Mouse (Mus musculus) midbrain, embryonic 13.5 days (tissue): ENCODE measurements around the gene Gnptg. TPM values are rescaled to one million over a fixed set of nuclear protein-coding genes. Genes with fewer than 3 reads are reported as not detected.
A peak's percentile ranks its signal among the peaks of the same experiment; 100 is the strongest.

Experiments used
- ATAC-seq: fragments of 200-750 bp; cut with Nextera tagmentation; 2 replicates; pipeline ENCODE4 v1.8.0; 2017; ENCODE audit warnings: mild to moderate bottlenecking, moderate TSS enrichment, moderate library complexity
- H3K27ac ChIP-seq: fragments of 300-500 bp; sonication (generic); 2 replicates; pipeline ENCODE4 v1.5.1; 2015; ENCODE audit warnings: inconsistent platforms, mild to moderate bottlenecking, moderate library complexity
- H3K27me3 ChIP-seq: fragments of 300-500 bp; sonication (generic); 2 replicates; pipeline ENCODE4 v1.6.1; 2015; ENCODE audit warnings: mild to moderate bottlenecking, inconsistent platforms
- H3K36me3 ChIP-seq: fragments of 300-500 bp; sonication (generic); 2 replicates; pipeline ENCODE4 v1.6.1; 2015; ENCODE audit warnings: mild to moderate bottlenecking, inconsistent platforms
- H3K4me1 ChIP-seq: fragments of 300-500 bp; sonication (generic); replicated peaks from 2 replicates; pipeline ENCODE4 v1.6.1; 2015; ENCODE audit warnings: inconsistent platforms
- H3K4me2 ChIP-seq: fragments of 300-500 bp; sonication (generic); replicated peaks from 2 replicates; pipeline ENCODE4 v1.6.1; 2015; ENCODE audit warnings: moderate library complexity, mild to moderate bottlenecking, inconsistent platforms
- H3K4me3 ChIP-seq: fragments of 300-500 bp; sonication (generic); replicated peaks from 2 replicates; pipeline ENCODE4 v1.5.1; 2015; ENCODE audit warnings: mild to moderate bottlenecking, inconsistent platforms
- H3K9ac ChIP-seq: fragments of 300-500 bp; sonication (generic); replicated peaks from 2 replicates; pipeline ENCODE4 v1.6.1; 2015; ENCODE audit warnings: mild to moderate bottlenecking, inconsistent platforms
- H3K9me3 ChIP-seq: fragments of 300-500 bp; sonication (generic); 2 replicates; pipeline ENCODE4 v1.6.1; 2016; ENCODE audit warnings: mild to moderate bottlenecking, inconsistent platforms
- WGBS: fragments of 180-500 bp; shearing (Covaris S2); methylation state at CpG from one replicate; pipeline ENCODE4 v1.1.7; 2015; 5-methylcytosine and 5-hydroxymethylcytosine counted together
- polyA plus RNA-seq: library from polyadenylated mRNA; unstranded; fragments of >200 nt; fragmentation: Nextera tagmentation; extraction: Ambion mirVana; gene quantifications from 2 replicates; pipeline ENCODE4 v1.2.1, GENCODE M21; 2015

Gnptg gene
- polyA plus RNA-seq, 1 experiment from 2014 or later, result 86.0 TPM

DNA sequence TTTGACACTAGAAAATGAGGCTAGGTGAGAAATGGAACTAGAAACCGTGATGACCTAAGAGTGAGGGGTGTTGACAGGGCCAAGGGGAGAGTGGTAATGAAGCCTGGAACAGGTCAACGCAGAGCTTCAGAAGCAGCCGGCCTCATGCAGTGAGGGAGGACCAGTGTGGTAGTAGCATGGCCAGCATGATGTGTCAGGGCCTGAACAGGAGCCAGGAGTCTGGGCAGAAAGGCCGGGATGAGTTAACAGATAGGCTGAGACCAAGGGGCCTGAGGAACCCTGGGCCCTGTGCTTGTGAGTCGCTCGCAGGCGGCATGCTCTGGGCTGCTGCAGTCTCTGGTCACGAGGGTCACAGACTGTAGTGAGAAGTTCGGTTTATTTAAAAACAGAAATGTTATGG is 21.0 kb downstream of the Gnptg start:
- H3K36me3 ChIP-seq, result peaks cover 56% of the 10 kb centered on the region
- no peak for ATAC-seq
- H3K9ac ChIP-seq, result no peak overlapping the region
- peaks cover 16% of the 10 kb centered on the region for H3K4me1 ChIP-seq
- no peaks in the 10 kb centered on the region for H3K27me3 ChIP-seq
- no peak overlapping the region for H3K27ac ChIP-seq
- no peak overlapping the region for H3K4me2 ChIP-seq
- H3K9me3 ChIP-seq, result no peaks in the 10 kb centered on the region
- 92% methylated on average over 9 of the region's 9 CpGs for WGBS
- H3K4me3 ChIP-seq, result no peak overlapping the region

DNA sequence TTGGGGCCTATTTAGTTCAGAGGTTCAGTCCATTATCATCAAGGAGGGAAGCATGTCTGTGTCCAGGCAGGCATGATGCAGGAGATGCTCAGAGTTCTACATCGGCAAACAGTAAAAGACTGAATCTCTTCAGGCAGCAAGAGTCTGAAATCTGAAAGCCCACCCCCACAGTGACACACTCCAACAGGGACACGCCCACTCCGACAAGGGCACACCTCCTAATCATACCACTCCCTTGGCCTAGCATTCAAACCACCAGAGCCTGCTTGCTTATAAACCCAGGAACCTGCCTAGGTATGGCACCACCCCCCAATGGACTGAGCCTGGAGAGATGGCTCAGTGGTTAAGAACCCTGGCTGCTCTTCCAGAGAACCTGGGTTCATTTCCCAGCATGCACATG is 24.5 kb downstream of the Gnptg start:
- no peak for ATAC-seq
- 91% methylated on average over 3 of the region's 3 CpGs for WGBS
- Histone ChIP-seq H3K4me2 (no peak overlapping the region), H3K4me1 (no peaks in the 10 kb centered on the region), H3K9me3 (no peaks in the 10 kb centered on the region), H3K4me3 (no peak overlapping the region), H3K27me3 (no peaks in the 10 kb centered on the region), H3K27ac (no peak overlapping the region), H3K9ac (no peak overlapping the region), H3K36me3 (peaks cover 85% of the 10 kb centered on the region)

DNA sequence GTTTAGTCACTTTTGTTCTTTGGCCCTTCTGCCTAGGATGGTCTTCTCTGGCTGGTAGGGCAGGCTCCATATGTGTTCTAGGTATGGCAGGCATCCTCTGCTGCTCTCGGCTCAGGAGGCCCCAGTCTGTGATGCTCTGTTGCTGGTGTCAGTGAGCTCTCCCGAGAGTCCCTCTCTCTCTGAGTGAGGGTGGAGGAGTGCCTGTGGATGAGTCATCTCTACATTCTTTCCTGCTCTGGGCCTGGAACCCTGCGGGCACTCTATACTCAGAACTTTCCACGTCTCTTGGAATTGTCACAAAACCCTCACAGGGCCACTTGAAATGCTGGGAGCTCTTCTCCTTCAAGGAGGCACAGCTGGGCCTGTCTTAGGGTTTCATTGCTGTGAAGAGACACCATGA is 28.2 kb downstream of the Gnptg start:
- H3K27ac ChIP-seq, result no peak overlapping the region
- no peaks in the 10 kb centered on the region for H3K9me3 ChIP-seq
- H3K36me3 ChIP-seq, result peaks cover 96% of the 10 kb centered on the region
- no peak overlapping the region for H3K4me3 ChIP-seq
- no peak overlapping the region for H3K9ac ChIP-seq
- no peak for ATAC-seq
- no peaks in the 10 kb centered on the region for H3K4me1 ChIP-seq
- H3K27me3 ChIP-seq, result no peaks in the 10 kb centered on the region
- 90% methylated on average over 4 of the region's 4 CpGs for WGBS
- H3K4me2 ChIP-seq, result no peak overlapping the region

DNA sequence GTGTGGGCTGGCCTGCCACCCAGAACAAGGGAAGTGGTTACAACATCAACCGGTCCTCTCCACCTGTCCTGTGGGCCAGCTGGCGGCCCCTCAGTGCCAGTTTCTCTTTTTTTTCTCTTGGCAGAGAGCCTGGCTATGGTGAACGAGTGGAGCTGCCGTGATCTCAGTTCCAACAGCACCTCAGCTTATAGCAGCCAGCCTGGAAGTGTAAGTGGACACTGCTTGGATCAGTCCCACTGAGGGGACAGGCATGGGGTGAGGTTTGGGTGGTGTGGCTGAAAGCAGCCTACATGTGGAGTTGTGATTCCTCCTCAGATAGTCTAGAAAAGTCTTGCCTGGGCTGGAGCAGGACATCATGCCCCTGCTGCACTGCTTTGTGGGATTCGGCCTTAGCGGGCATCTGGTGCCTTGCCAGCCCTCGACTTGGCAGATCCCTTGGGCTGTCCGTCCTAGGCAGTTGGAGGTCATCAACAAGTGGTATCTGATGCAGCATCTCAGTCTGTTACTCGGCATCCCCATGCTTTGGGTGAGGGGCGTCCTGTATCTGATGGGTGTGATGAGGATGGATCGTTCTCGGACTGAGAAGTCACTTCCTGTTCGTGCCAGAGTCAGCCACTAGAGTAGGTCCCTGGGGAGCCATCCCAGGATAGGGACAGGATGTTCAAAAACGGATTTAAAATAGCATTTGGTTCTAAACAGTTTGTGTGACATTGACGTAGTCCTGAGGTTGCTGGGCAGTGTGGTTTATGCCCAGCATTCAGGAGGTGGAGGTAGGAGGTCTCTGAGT is 29.1 kb downstream of the Gnptg start:
- no peak overlapping the region for H3K27ac ChIP-seq
- H3K4me1 ChIP-seq, result no peaks in the 10 kb centered on the region
- no peaks in the 10 kb centered on the region for H3K9me3 ChIP-seq
- WGBS, result 91% methylated on average over 15 of the region's 15 CpGs
- H3K9ac ChIP-seq, result no peak overlapping the region
- H3K36me3 ChIP-seq, result peaks cover 94% of the 10 kb centered on the region
- no peak overlapping the region for H3K4me3 ChIP-seq
- no peak overlapping the region for H3K4me2 ChIP-seq
- H3K27me3 ChIP-seq, result no peaks in the 10 kb centered on the region
- no peak for ATAC-seq

DNA sequence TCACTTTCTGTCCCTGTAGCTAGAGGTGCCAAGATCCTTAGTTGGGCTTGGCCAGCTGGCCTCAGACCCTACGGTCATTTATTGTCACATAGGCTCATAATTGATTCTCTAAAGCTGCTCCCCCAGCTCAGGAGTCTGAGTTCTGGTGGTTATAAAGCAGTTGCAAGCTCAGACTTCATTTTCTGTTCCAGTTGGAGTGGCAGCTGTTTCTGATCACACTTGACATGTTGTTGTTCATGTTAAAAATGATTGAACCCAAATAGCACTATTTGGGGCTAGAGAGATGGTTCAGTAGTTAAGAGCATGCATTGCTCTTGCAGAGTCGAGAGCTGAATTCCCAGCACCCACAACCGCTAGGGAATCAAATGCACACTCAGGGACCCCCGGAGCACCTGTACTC is 29.9 kb downstream of the Gnptg start:
- no peaks in the 10 kb centered on the region for H3K9me3 ChIP-seq
- peaks cover 93% of the 10 kb centered on the region for H3K36me3 ChIP-seq
- H3K9ac ChIP-seq, result no peak overlapping the region
- no peak overlapping the region for H3K27ac ChIP-seq
- H3K27me3 ChIP-seq, result no peaks in the 10 kb centered on the region
- H3K4me2 ChIP-seq, result no peak overlapping the region
- no peak for ATAC-seq
- 91% methylated on average over 4 of the region's 4 CpGs for WGBS
- H3K4me1 ChIP-seq, result no peaks in the 10 kb centered on the region
- no peak overlapping the region for H3K4me3 ChIP-seq

DNA sequence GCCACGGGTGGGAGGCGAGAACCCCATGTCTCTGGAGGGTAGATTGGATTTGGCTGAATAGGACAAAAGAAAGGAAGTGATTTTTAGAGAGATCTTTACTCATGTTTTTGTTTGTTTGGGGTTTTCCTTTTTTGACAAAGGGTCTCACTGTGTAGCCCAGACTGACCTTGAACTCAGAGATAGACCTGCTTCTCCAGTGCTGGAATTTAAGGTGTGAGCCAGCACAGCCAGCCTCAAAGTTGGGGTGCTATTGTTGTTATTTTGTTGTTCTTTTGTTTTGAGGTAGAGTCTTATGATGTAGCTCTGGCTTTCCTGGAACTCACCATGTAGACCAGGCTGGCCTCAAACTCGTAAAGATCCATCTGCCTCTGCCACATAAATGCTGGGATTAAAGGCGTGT is 37.5 kb downstream of the Gnptg start:
- H3K36me3 ChIP-seq, result peaks cover 72% of the 10 kb centered on the region
- WGBS, result 95% methylated on average over 4 of the region's 4 CpGs
- no peak overlapping the region for H3K4me2 ChIP-seq
- no peak overlapping the region for H3K4me3 ChIP-seq
- no peaks in the 10 kb centered on the region for H3K9me3 ChIP-seq
- no peaks in the 10 kb centered on the region for H3K27me3 ChIP-seq
- ATAC-seq, result no peak
- H3K4me1 ChIP-seq, result no peaks in the 10 kb centered on the region
- H3K9ac ChIP-seq, result no peak overlapping the region
- no peak overlapping the region for H3K27ac ChIP-seq

DNA sequence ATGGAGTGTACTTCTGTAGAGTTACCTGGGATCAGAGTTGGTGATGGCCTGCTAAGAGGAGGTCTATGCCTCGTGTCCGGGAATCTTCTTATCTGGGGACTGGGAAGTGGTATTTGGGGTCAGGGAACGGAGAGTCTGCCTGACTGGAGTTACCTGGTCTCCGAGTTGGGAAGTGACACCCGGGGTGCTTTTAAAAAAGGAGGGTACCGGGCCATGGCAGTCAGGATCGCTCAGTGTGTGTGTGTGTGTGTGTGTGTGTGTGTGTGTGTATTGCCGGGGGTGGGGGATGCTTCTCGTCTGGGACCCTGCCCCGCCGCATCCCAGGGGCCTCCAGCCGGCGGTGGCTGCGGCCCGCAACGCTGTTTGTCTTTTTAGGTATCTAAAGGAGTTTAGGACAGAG is 50.8 kb downstream of the Gnptg start:
- Histone ChIP-seq H3K4me2 (peak overlapping the region; percentile 94), H3K4me1 (peaks cover 35% of the 10 kb centered on the region), H3K36me3 (peaks cover 14% of the 10 kb centered on the region), H3K27ac (no peak overlapping the region), H3K4me3 (peak overlapping the region; percentile 98), H3K27me3 (no peaks in the 10 kb centered on the region), H3K9ac (peak overlapping the region; percentile 91), H3K9me3 (no peaks in the 10 kb centered on the region)
- 3% methylated on average over 16 of the region's 16 CpGs for WGBS
- ATAC-seq, result no peak

DNA sequence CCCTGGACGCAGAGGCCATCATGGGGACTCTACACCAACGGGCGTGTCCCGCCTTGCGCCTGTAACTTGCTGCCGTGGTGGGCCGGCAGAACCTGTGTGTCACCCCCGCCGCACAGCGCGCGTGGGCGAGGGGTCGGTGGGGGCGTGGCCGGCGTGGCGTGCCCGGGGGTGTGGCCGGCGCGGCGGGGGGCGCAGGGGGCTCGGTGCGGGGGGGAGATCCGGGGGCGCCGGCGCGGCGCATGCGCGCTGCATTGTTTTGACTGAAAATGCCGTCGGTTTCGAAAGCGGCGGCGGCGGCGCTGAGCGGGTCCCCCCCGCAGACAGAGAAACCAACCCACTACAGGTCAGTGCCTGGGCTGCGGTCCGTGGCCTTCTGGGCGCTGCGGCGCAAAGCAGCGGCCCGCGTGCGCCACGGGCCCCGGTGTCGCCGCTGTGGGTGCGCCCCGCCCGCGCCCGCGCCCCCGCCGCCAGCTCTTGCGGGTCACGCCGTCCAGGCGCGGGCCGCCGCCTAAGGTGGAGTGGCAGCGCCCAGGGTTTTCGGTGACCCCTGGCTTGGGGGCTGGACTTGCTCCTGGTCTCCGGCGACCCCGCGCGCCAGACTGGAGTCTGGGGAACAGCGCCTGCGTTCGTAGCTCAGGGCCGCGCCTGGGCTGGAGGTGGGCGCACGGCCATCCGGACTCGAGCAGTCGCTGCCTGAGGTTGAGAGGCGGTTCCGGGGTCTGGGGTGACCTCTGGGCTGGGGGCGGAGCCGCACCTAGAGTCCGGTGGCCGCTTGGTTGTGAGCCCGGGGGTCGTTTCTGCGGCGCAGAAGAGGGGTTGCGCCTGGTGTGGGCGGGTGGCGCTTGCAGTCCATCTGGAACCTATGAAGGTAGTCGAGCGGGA is 51.5 kb downstream of the Gnptg start, which contains the start of gene Unkl:
Unkl (plus strand) TSS at position 248 of the 882 bp plus-strand sequence.
- Histone ChIP-seq H3K9me3 (no peaks in the 10 kb centered on the region), H3K27ac (peak within 1 kb of the TSS; percentile 82), H3K9ac (peak within 1 kb of the TSS; percentile 91), H3K27me3 (no peaks in the 10 kb centered on the region), H3K36me3 (peaks cover 14% of the 10 kb centered on the region), H3K4me2 (peak within 1 kb of the TSS; percentile 94), H3K4me3 (peak within 1 kb of the TSS; percentile 98), H3K4me1 (peaks cover 40% of the 10 kb centered on the region)
- WGBS, result under 1% methylated on average over 101 of the region's 104 CpGs
- ATAC-seq, result peak; percentile 43

DNA sequence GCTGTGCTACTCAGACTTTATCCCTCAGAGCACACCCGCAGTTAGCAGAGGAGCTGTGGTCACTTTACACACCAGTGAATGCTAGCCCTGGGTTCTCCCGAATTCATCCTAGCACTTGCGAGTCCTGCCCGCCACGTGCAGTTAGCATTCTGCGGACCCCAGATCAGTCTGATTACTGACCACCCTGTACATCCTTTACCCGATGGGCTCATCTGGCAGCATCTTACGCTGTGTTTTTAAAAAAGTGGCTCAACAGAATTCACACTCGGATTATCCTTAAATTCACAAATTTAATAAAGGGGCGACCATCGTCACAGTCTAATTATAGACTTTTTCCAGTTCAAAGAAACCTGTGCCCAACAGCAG is 52.2 kb downstream of the Gnptg start:
- 7% methylated on average over 11 of the region's 11 CpGs for WGBS
- Histone ChIP-seq H3K9ac (peak overlapping the region; percentile 91), H3K4me3 (peak overlapping the region; percentile 98), H3K36me3 (peaks cover 10% of the 10 kb centered on the region), H3K27ac (peak overlapping the region; percentile 82), H3K27me3 (no peaks in the 10 kb centered on the region), H3K4me2 (peak overlapping the region; percentile 94), H3K4me1 (peaks cover 42% of the 10 kb centered on the region), H3K9me3 (no peaks in the 10 kb centered on the region)
- no peak for ATAC-seq

DNA sequence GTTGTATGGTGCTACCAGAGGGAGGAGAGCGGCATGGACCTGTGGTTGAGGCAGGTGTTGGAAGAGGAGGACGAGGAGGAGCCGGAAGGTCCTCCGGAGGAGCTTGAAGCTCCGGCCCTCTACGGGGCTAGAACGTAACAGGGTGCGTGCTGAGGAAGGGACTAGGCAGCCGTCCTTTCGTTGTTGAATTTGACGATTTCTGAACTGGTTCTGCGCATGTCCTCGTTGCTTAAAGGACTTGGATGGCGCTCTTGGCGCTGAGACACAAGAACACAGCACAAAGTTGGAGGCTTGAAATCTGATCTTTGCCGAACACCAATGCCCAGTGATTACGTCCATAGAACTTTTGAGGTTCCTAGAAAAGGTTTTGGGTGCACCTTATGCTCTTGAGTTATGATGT is 55.0 kb downstream of the Gnptg start:
- Histone ChIP-seq H3K4me1 (peaks cover 36% of the 10 kb centered on the region), H3K9me3 (no peaks in the 10 kb centered on the region), H3K27me3 (peaks cover 6% of the 10 kb centered on the region; the same call in 1 of the 2 replicates), H3K36me3 (no peaks in the 10 kb centered on the region), H3K27ac (peak overlapping the region; percentile 95; the same call in 1 of the 2 replicates), H3K4me2 (peak overlapping the region; percentile 100), H3K4me3 (peak overlapping the region; percentile 81), H3K9ac (peak overlapping the region; percentile 77)
- ATAC-seq, result peak; percentile 42
- WGBS, result 10% methylated on average over 17 of the region's 17 CpGs

DNA sequence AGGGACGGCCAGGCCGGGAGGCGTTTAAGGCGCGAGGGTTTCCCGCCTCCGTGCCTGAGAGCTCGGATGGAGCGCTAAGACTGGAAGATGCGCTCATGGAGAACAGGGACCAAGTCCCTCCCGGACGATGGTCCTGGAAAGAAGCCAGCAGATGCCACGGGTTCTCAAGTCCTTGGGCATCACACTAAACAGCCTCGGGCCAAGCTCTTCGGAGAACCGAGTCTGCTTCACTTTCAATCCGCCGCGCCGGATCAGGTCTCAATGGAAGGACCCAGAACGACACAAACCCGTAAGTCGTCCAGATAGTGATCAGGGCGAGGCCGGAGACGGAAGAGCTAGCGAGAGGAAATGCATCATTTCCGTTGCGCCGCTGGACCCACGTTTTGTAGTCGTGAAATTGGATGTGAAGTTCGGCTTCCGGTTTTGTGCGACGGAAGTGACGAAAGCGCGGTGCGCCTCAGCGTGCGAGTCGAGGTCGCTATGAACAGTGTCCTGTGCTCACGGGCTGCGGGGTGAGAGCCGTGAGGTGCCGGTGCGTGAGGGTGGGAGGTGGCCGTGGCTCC is 55.7 kb downstream of the Gnptg start, which contains the start of gene BC003965:
BC003965 (plus strand) TSS at position 426 of the 563 bp plus-strand sequence.
- Histone ChIP-seq H3K36me3 (no peaks in the 10 kb centered on the region), H3K4me2 (peak within 1 kb of the TSS; percentile 100), H3K27ac (peak within 1 kb of the TSS; percentile 95), H3K9me3 (no peaks in the 10 kb centered on the region), H3K4me1 (peaks cover 28% of the 10 kb centered on the region), H3K4me3 (peak within 1 kb of the TSS; percentile 81), H3K27me3 (peaks cover 6% of the 10 kb centered on the region; the same call in 1 of the 2 replicates), H3K9ac (peak within 1 kb of the TSS; percentile 91)
- WGBS, result under 1% methylated on average over 50 of the region's 50 CpGs
- ATAC-seq, result peak; percentile 88
